Mouse (Mus musculus) forebrain, embryonic 14.5 days (tissue): ENCODE results near the gene Maml3. TPM values are rescaled to one million over a fixed set of nuclear protein-coding genes. Genes with fewer than 3 reads are reported as not detected.

Experiments used
- ATAC-seq: fragments of 200-750 bp; cut with Nextera tagmentation; 2 replicates; pipeline ENCODE4 v1.8.0; 2017; ENCODE audit warnings: mild to moderate bottlenecking, moderate library complexity
- DNase-seq: peaks from one replicate; pipeline ENCODE4 v3.0.0-alpha.2; 2015; ENCODE audit warnings: low spot score
- H3K27ac ChIP-seq: fragments of 300-500 bp; sonication (generic); 2 replicates; pipeline ENCODE4 v1.5.1; 2014; ENCODE audit warnings: low read depth, mild to moderate bottlenecking, control low read depth, low read length, moderate library complexity
- H3K27me3 ChIP-seq: fragments of 300-500 bp; sonication (generic); replicated peaks from 2 replicates; pipeline ENCODE4 v1.6.1; 2014; ENCODE audit warnings: low read length, control low read depth, mixed read lengths; ENCODE audit not compliant: control insufficient read depth, insufficient read depth
- H3K36me3 ChIP-seq: fragments of 300-500 bp; sonication (generic); 2 replicates; pipeline ENCODE4 v1.6.1; 2014; ENCODE audit warnings: low read length, control low read depth; ENCODE audit not compliant: control insufficient read depth, insufficient read depth
- H3K4me1 ChIP-seq: fragments of 300-500 bp; sonication (generic); 2 replicates; pipeline ENCODE4 v1.6.1; 2014; ENCODE audit warnings: antibody characterized with exemption, low read length, control low read depth; ENCODE audit not compliant: control insufficient read depth, insufficient read depth
- H3K4me2 ChIP-seq: fragments of 300-500 bp; sonication (generic); 2 replicates; pipeline ENCODE4 v1.6.1; 2014; ENCODE audit warnings: mild to moderate bottlenecking, control low read depth, low read length
- H3K4me3 ChIP-seq: fragments of 300-500 bp; sonication (generic); 2 replicates; pipeline ENCODE4 v1.5.1; 2014; ENCODE audit warnings: low read depth, low read length, control low read depth
- H3K9ac ChIP-seq: fragments of 300-500 bp; sonication (generic); 2 replicates; pipeline ENCODE4 v1.6.1; 2014; ENCODE audit warnings: mild to moderate bottlenecking, low read length, control low read depth, moderate library complexity
- H3K9me3 ChIP-seq: fragments of 300-500 bp; sonication (generic); replicated peaks from 2 replicates; pipeline ENCODE4 v1.6.1; 2016; ENCODE audit warnings: low read length, control low read depth, mixed read lengths; ENCODE audit not compliant: control insufficient read depth
- WGBS: fragments of 180-500 bp; shearing (Covaris S2); extraction: QIAGEN DNeasy Blood & Tissue Kit; methylation state at CpG from one replicate; pipeline ENCODE4 v1.1.7; 2014; 5-methylcytosine and 5-hydroxymethylcytosine counted together
- polyA plus RNA-seq: library from polyadenylated mRNA; unstranded; fragments of >200 nt; fragmentation: Nextera tagmentation; extraction: Ambion mirVana; gene quantifications from 2 replicates; pipeline ENCODE4 v1.2.1, GENCODE M21; 2014

Gene Maml3
- polyA plus RNA-seq, 1 experiment from 2014 or later: 4.2 TPM

DNA sequence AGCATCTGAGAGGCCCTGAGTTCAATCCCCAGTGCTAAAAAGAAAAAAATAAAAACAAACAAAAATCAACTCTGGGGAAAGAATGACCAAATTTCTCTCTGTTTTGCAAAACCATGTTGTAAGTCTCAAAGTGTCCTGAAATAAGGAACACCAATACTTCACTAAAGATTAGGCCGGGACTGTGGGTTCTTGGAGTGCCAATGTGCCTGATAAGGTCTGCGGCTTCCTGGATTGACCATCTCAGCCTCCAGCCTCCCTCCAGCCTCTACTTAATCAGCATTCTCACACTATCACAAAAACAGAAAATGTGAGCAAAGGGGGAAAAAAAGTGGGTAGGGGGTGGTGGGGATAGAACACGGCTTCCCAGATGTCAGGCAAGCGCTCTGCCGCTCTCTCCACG lies 30.9 kb downstream of the Maml3 start:
- no peak overlapping the region for H3K4me3 ChIP-seq
- no peak for DNase-seq
- H3K36me3 ChIP-seq: no peaks in the 10 kb centered on the region
- no peak for ATAC-seq
- 62% methylated on average over 6 of the region's 6 CpGs for WGBS
- H3K4me2 ChIP-seq: no peak overlapping the region
- H3K9ac ChIP-seq: no peak overlapping the region
- H3K27me3 ChIP-seq: no peaks in the 10 kb centered on the region
- no peaks in the 10 kb centered on the region for H3K9me3 ChIP-seq
- peaks cover 21% of the 10 kb centered on the region for H3K4me1 ChIP-seq
- H3K27ac ChIP-seq: no peak overlapping the region

DNA sequence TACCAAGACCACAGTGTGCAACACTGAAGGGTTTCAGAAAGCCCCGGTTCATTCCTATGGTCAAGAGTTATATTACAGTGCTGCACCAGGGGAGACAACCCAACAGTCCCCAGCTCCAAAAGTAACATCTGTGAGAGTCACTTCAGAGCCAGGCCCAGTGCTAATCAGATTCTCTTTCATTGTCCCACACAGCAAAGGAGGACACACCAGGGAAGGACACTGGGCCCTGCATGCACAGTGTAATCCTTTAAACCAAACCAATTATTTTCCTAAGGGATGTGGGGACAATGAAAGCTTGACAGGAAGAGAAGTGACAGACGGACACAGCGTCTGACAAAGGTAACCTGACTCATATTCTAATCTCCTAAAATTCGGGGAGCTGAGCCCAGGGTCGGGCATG lies 32.9 kb downstream of the Maml3 start:
- Histone ChIP-seq H3K27me3 (no peaks in the 10 kb centered on the region), H3K9me3 (no peaks in the 10 kb centered on the region), H3K4me1 (peaks cover 23% of the 10 kb centered on the region), H3K27ac (no peak overlapping the region), H3K9ac (no peak overlapping the region), H3K36me3 (no peaks in the 10 kb centered on the region), H3K4me2 (no peak overlapping the region), H3K4me3 (no peak overlapping the region)
- DNase-seq (no peak), ATAC-seq (no peak)
- WGBS: 16% methylated on average over 5 of the region's 5 CpGs

DNA sequence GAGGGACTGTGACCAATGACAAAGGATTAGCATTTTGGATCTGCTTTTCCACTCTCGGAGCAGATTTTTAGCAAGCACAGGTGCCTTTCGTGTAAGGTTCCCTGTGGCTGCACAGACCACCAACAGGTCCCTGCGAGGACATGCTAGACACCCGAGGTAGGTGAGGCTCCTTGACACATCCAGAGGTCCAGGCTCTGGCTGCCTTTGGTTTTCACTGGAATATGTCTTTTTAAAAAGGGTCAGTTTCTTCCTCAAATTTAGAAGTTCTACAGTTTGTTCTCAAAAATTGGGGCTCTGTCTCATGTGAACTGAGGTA lies 34.8 kb downstream of the Maml3 start:
- H3K9me3 ChIP-seq: no peaks in the 10 kb centered on the region
- no peak for ATAC-seq
- H3K36me3 ChIP-seq: no peaks in the 10 kb centered on the region
- peak overlapping the region; percentile 23 for H3K4me3 ChIP-seq
- peak overlapping the region; percentile 52 for H3K4me2 ChIP-seq
- 6% methylated on average over 4 of the region's 4 CpGs for WGBS
- DNase-seq: no peak
- no peaks in the 10 kb centered on the region for H3K27me3 ChIP-seq
- H3K27ac ChIP-seq: no peak overlapping the region
- H3K4me1 ChIP-seq: peaks cover 25% of the 10 kb centered on the region
- peak overlapping the region; percentile 56 for H3K9ac ChIP-seq

DNA sequence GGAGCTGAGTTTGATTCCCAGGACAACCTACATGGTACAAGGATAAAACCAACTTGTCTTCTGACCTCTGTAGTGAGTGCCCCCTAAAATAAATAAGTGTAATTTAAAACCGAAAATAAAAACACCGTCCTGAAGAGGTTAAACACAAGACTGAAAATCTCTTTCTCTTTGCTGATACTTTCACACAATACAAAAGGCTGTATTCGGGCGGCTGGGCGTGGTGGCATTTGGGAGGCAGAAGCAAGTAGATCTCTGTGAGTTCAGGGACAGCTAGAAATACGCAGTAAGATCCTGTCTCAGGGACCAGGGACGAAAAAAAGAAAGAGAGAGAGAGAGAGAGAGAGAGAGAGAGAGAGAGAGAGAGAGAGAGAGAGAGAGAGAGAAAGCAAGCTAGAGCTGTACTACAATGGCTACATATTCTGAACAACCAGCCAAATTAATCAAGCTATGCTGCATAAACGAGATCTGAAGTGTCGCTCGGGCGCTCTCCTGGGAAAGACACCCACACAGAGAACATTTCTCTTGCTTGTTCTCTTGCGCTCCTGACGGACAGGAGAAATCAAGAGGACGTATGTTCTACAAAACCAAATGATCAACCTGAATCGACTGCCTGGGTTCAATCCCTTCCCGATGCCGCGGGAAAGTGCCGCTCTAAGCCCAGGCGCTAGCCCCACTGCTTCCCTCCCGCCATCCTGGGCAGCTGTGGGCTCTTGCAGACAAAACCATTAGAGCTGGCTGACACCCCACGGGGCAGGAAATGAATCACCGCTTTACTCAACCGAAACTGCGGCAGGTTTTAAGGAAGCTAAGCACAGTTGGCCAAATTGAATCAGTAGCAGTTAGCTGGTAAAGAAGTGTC lies 35.3 kb downstream of the Maml3 start:
- DNase-seq (peak; percentile 78), ATAC-seq (peak; percentile 74; the same call in 1 of the 2 replicates)
- Histone ChIP-seq H3K27me3 (no peaks in the 10 kb centered on the region), H3K4me3 (peak overlapping the region; percentile 23), H3K4me2 (peak overlapping the region; percentile 52), H3K27ac (no peak overlapping the region), H3K9ac (peak overlapping the region; percentile 56), H3K9me3 (no peaks in the 10 kb centered on the region), H3K36me3 (no peaks in the 10 kb centered on the region), H3K4me1 (peaks cover 25% of the 10 kb centered on the region)
- WGBS: 8% methylated on average over 25 of the region's 25 CpGs

DNA sequence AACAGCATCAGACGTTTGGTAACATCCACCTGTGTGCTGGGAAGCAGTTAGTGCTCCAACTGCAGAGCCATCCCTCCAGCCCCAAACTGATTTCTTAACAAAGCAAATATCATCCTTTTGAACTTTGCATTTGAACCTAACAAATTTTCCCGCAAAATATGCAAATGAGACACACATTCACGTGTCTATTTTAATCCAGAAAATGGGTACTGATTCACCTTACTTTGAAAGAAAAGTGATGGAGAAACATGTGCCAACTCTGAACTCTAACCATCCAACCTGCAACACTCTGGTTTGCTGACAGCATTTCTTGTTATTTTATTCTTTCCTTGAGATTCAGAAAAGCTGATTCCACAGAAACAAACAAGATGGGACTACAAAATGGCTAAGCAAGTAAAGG lies 36.0 kb downstream of the Maml3 start:
- 61% methylated on average over 3 of the region's 3 CpGs for WGBS
- H3K4me1 ChIP-seq: peaks cover 25% of the 10 kb centered on the region
- H3K9ac ChIP-seq: no peak overlapping the region
- no peaks in the 10 kb centered on the region for H3K36me3 ChIP-seq
- no peak overlapping the region for H3K27ac ChIP-seq
- H3K27me3 ChIP-seq: no peaks in the 10 kb centered on the region
- H3K9me3 ChIP-seq: no peaks in the 10 kb centered on the region
- ATAC-seq (no peak), DNase-seq (no peak)
- no peak overlapping the region for H3K4me3 ChIP-seq
- no peak overlapping the region for H3K4me2 ChIP-seq

DNA sequence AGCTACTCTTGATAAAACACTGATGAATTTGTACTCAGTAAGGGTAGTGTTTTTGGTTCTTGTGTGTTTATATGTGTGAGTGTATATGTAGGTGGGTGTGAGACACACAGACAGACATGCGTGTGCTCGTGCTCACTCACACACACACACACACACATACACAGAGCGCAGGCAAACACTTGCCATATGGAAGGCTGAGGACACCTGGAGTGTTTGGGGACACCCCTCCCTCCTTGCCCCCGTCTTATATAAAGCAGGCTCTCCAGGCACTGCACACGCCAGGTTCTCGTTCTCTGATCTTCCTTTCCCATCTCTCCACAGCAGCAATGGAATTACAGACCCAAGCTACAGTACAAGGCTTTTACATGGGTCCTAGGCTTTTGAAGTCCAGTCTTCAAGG lies 37.7 kb downstream of the Maml3 start:
- Histone ChIP-seq H3K9ac (no peak overlapping the region; the same call in 1 of the 2 replicates), H3K4me3 (no peak overlapping the region), H3K36me3 (no peaks in the 10 kb centered on the region), H3K27me3 (no peaks in the 10 kb centered on the region), H3K9me3 (no peaks in the 10 kb centered on the region), H3K27ac (no peak overlapping the region), H3K4me2 (no peak overlapping the region), H3K4me1 (peaks cover 25% of the 10 kb centered on the region)
- 68% methylated on average over 6 of the region's 6 CpGs for WGBS
- no peak for ATAC-seq
- no peak for DNase-seq

DNA sequence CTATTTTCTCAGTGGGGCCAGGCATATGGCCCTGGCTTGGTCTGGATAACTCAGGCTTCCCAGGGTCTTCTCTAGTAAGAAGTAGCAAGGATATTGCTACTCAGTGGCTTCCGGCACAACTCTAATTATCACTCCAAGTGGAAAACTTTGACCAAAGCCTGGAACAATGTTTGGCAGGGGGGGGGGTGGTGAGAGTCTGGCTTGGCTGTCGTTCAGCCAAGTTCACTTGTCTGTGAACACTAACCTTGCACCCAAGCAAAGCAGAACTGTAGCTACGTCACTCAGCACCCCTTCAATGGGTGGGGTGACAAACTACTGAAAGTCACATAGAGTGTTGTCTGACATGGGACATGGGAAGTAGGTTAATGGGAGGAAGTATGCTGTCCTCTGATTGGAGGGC lies 38.7 kb downstream of the Maml3 start:
- H3K9me3 ChIP-seq: no peaks in the 10 kb centered on the region
- no peak for DNase-seq
- no peaks in the 10 kb centered on the region for H3K27me3 ChIP-seq
- no peak overlapping the region for H3K9ac ChIP-seq
- H3K27ac ChIP-seq: no peak overlapping the region
- no peak for ATAC-seq
- H3K36me3 ChIP-seq: no peaks in the 10 kb centered on the region
- H3K4me1 ChIP-seq: peaks cover 27% of the 10 kb centered on the region
- 37% methylated on average over 3 of the region's 3 CpGs for WGBS
- no peak overlapping the region for H3K4me3 ChIP-seq
- no peak overlapping the region for H3K4me2 ChIP-seq

DNA sequence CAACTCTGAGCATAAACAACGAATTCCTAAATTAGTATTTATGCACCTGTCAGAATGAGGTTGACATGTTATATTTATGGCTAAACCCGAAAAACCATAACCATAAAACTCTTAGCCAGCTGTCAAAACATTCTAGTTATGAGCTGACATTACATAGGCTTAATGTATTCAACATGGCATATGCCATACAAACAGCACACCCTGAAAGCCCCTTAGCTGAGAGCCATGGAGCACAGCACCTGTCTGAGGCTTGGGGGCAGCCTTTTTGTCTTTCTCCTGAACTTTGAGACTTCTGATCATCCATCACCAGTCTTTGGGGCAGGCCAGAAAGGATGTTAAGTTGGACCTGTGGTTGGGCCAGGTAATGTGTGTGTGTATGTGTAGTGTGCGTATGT lies 41.6 kb downstream of the Maml3 start:
- WGBS: 92% methylated on average over 3 of the region's 3 CpGs
- H3K27ac ChIP-seq: no peak overlapping the region
- no peak for ATAC-seq

More for the DNA sequence above, 41.6 kb downstream of the Maml3 start:
- H3K27me3 ChIP-seq: no peaks in the 10 kb centered on the region
- H3K9me3 ChIP-seq: no peaks in the 10 kb centered on the region
- no peak for DNase-seq
- H3K4me3 ChIP-seq: no peak overlapping the region
- no peak overlapping the region for H3K9ac ChIP-seq
- no peak overlapping the region for H3K4me2 ChIP-seq
- H3K4me1 ChIP-seq: peaks cover 17% of the 10 kb centered on the region; the same call in 1 of the 2 replicates
- H3K36me3 ChIP-seq: no peaks in the 10 kb centered on the region
